Mouse (Mus musculus) adrenal gland, adult (tissue): ENCODE data around the gene Zswim2.
A peak's percentile ranks its signal among the peaks of the same experiment; 100 is the strongest.
"Not testable (repeated sequence)": the region's sequence is repeated elsewhere in the genome, so short reads cannot be mapped to it uniquely, and the experiment has no call there.

Source experiments
- DNase-seq, 2 experiments: peaks; one replicate each; pipeline ENCODE4 v3.0.0; 2022 to 2023; ENCODE audit warnings: low spot score in 1 of 2; ENCODE audit not compliant: inconsistent age in 2 of 2

The Zswim2 gene

DNA sequence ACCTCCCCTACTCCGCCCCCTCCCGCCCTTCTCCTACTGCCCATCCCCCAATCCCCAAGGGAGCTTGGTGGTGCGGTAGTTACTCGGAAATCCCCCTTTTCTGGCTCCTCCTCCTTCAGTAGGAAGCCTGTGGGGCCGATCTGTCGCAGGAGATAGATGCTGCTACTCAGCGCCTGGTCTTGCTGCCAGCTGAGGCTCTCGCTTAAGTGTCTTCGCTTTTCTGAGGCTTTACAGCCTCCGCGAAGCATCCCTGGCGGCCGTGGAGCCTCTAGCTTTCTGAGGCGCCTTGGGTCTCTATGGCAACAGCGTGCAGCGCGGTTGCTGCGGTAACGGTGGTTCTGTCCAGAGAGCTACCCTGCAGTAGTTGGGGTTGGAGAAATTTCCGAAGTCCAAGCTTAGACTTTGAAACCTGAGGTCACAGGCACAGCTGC, at the start of gene Zswim2:
Gene Zswim2 (minus strand): TSS at position 298 of the 431 bp plus-strand sequence.
- DNase-seq, result peak; percentile 7 to 29

DNA sequence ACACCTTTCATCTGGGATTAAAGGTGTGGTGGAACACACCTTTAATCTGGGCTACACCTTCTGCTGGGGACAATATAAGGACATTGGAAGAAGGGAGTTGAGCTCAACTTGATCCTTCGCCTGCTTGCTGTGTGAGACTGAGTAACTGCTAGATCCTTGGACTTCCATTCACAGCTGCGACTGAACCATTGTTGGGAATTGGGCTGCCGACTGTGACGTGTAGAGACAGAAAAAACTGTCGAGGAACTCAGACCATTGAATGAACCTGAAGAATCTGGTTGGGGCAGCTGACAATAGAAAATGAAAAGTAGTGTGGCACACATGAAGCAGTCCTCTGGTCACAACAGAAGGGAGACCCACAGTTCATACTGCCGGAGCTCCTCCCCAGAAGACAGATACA, 49.2 kb upstream of the Zswim2 start, which contains the start of gene Gm13691:
Gene Gm13691 (plus strand): TSS at position 301 of the 400 bp plus-strand sequence.
- DNase-seq, result not testable (repeated sequence)

DNA sequence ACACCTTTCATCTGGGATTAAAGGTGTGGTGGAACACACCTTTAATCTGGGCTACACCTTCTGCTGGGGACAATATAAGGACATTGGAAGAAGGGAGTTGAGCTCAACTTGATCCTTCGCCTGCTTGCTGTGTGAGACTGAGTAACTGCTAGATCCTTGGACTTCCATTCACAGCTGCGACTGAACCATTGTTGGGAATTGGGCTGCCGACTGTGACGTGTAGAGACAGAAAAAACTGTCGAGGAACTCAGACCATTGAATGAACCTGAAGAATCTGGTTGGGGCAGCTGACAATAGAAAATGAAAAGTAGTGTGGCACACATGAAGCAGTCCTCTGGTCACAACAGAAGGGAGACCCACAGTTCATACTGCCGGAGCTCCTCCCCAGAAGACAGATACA, 43.4 kb upstream of the Zswim2 start, which contains the start of gene Gm13697:
Gene Gm13697 (plus strand): TSS at position 301 of the 400 bp plus-strand sequence.
- not testable (repeated sequence) for DNase-seq

DNA sequence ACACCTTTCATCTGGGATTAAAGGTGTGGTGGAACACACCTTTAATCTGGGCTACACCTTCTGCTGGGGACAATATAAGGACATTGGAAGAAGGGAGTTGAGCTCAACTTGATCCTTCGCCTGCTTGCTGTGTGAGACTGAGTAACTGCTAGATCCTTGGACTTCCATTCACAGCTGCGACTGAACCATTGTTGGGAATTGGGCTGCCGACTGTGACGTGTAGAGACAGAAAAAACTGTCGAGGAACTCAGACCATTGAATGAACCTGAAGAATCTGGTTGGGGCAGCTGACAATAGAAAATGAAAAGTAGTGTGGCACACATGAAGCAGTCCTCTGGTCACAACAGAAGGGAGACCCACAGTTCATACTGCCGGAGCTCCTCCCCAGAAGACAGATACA, 37.6 kb upstream of the Zswim2 start, which contains the start of gene Gm13694:
Gene Gm13694 (plus strand): TSS at position 301 of the 400 bp plus-strand sequence.
- not testable (repeated sequence) for DNase-seq

DNA sequence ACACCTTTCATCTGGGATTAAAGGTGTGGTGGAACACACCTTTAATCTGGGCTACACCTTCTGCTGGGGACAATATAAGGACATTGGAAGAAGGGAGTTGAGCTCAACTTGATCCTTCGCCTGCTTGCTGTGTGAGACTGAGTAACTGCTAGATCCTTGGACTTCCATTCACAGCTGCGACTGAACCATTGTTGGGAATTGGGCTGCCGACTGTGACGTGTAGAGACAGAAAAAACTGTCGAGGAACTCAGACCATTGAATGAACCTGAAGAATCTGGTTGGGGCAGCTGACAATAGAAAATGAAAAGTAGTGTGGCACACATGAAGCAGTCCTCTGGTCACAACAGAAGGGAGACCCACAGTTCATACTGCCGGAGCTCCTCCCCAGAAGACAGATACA, 31.8 kb upstream of the Zswim2 start, which contains the start of gene Gm13696:
Gene Gm13696 (plus strand): TSS at position 301 of the 400 bp plus-strand sequence.
- not testable (repeated sequence) for DNase-seq

DNA sequence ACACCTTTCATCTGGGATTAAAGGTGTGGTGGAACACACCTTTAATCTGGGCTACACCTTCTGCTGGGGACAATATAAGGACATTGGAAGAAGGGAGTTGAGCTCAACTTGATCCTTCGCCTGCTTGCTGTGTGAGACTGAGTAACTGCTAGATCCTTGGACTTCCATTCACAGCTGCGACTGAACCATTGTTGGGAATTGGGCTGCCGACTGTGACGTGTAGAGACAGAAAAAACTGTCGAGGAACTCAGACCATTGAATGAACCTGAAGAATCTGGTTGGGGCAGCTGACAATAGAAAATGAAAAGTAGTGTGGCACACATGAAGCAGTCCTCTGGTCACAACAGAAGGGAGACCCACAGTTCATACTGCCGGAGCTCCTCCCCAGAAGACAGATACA, 26.0 kb upstream of the Zswim2 start, which contains the start of gene Gm13695:
Gene Gm13695 (plus strand): TSS at position 301 of the 400 bp plus-strand sequence.
- not testable (repeated sequence) for DNase-seq

DNA sequence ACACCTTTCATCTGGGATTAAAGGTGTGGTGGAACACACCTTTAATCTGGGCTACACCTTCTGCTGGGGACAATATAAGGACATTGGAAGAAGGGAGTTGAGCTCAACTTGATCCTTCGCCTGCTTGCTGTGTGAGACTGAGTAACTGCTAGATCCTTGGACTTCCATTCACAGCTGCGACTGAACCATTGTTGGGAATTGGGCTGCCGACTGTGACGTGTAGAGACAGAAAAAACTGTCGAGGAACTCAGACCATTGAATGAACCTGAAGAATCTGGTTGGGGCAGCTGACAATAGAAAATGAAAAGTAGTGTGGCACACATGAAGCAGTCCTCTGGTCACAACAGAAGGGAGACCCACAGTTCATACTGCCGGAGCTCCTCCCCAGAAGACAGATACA, 20.2 kb upstream of the Zswim2 start, which contains the start of gene Gm13693:
Gene Gm13693 (plus strand): TSS at position 301 of the 400 bp plus-strand sequence.
- not testable (repeated sequence) for DNase-seq

DNA sequence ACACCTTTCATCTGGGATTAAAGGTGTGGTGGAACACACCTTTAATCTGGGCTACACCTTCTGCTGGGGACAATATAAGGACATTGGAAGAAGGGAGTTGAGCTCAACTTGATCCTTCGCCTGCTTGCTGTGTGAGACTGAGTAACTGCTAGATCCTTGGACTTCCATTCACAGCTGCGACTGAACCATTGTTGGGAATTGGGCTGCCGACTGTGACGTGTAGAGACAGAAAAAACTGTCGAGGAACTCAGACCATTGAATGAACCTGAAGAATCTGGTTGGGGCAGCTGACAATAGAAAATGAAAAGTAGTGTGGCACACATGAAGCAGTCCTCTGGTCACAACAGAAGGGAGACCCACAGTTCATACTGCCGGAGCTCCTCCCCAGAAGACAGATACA, 14.4 kb upstream of the Zswim2 start, which contains the start of gene Gm13698:
Gene Gm13698 (plus strand): TSS at position 301 of the 400 bp plus-strand sequence.
- not testable (repeated sequence) for DNase-seq

DNA sequence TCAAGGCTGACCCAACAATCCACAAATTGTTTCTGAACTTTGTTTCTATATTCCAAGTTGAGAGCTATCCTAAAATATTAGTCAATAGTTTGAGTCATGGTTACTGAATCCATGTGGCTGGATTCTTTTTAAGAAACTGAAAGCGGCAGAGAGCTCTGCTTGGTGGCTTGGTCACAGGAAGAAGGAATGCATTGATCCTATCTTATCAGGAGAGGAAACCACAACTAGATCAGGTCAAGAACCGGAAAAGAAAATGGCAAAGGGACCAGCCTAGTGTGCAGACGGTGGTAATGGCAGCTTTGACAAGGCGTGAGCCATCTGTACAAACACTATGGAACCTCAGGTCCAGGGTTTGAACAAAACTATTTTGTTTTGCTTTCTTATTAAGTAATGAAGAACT, 764 bp upstream of the Zswim2 start:
- no peak for DNase-seq

DNA sequence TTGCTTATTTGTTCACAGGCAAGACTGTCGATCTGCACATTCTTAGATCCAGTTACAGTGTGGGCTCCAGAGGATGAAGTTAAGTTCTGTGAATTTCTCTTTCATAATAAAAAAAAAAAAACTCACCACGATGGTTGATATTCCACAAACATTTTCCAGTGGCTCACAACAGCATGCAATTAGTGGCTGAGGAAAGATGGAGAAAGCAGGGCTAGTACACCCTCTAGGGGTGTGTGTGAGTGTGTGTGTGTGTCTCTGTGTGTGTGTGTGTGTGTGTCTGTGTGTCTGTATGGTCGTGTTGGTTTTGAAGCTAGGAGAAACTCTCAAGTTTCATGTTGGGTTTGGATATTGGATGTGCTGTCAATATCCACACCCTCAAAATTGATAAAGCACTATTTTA, 350 bp upstream of the Zswim2 start:
- no peak for DNase-seq

DNA sequence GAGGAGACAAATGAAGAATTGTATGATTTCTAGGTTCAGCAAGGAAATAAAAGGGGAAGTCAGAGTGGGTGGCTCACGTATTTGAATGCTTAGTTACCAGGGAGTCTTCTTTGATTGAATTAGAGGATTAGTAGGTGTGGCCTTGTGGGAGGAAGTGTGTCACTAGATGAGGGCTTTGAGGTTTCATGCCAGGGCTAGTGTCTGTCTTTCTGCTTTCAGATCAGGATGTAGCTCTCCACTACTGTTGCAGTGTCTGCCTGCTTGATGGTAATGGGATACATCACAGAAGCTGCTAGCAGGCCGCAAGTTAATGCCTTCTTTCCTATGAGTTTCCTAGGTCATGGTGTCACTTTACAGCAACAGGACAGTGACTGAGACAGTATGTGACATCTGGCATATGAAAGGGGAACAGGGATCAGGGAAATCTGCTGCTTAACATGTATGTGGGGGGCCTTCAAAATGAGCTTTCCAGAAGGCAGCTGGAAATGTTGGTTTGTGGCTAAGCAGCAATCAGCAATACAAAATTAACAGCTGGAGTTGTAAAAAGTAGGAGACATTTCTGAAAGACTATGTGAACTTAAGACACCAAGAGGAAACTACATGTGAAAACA, 11.4 kb downstream of the Zswim2 start:
- DNase-seq, result no peak

DNA sequence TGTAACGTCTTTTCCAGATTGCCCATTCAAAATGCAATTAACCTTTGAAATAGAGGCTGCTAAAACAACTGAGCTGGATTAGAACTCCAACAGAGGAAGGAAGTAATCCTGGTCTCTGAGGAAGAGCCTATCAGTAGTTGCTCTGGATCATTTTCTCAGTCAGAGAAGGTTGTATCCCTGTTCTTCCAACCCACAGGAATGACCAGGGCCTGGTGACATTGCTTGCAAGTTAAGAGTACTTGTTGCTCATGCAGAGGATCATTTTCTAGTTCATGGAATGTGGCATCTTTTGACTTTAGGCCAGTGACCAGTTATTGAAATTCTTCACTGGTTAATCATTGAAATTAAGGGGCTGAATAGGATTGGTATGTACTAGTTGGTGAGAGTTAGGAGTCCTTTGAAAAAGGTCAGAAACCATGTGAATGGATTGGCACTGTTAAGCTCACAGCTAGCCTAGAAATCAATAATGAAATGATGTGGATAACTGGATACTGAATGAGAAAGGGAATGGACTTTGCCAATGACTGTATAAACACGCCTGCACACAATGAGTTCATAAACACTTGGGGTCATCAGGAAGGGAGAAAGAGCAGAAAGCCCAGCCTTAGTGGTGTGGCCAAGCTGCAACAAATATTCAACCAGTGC, 39.0 kb downstream of the Zswim2 start:
- DNase-seq, result no peak

DNA sequence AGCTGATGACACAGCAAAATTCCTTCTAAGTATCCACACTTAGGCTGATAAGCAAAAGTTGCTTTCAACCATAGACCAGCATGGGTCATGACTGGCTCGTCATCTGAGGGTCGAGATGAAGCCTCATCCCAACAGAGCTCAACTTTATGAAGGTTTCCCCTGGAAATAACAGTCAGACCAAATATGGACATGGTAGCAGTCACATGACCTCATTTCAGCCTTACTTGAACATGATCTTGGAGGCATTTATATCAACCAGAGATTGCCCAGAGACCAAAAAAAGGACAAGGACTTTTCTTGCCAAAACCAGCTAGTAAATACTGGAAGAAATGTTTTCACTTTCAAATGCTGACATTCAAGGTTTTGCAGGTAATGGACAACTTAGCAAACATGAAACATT, 47.3 kb downstream of the Zswim2 start:
- no peak for DNase-seq

DNA sequence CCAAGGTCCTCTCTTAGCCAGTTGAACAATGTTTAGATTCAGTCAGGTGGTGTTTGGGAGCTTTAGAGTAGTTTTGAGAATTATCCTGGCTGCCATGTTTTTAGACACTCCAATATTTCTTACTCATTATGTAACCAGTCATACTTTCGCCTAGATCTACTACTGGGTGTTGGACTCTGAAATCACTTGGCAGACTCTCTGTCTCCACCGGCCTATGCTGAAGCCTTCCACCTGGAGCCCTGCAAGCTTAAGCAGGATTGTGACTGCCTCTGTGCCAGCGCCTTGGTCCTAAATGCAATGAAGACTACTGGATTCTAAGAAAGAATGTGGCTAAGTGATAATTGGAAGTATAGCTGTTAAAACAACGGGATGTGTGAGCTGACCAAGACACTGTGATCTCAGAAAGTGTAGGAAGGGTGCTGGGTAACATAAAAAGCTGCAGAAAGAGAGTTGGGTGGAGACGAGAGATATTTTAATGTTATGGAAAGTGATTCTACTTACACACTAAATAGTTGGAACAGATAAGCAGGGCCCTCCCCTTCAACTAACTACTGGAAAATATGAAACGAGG, 57.1 kb downstream of the Zswim2 start:
- DNase-seq, result no peak
